Mouse (Mus musculus) MEL (cell line): ENCODE data around the gene Amdhd2. TPM values are rescaled to one million over a fixed set of nuclear protein-coding genes. Genes with fewer than 3 reads are reported as not detected.
"Not testable (repeated sequence)": the region's sequence is repeated elsewhere in the genome, so short reads cannot be mapped to it uniquely, and the experiment has no call there.

Experiments used
- DNase-seq: peaks from one replicate; pipeline ENCODE4 v3.0.0; 2011; ENCODE audit warnings: low read depth, low spot score
- H3K27ac ChIP-seq: 2 replicates; pipeline ENCODE4 v1.5.1; 2012; ENCODE audit warnings: low read depth, mild to moderate bottlenecking, control low read depth, low read length, moderate library complexity; ENCODE audit not compliant: control insufficient read depth
- H3K27me3 ChIP-seq, 2 experiments: fragments of 150-350 bp in 1 of 2; sonication (generic) in 1 of 2; 2 replicates each; pipeline ENCODE4 v1.6.1; 2012; ENCODE audit warnings: low read length in 2 of 2, mild to moderate bottlenecking in 2 of 2, improper control_type of control experiment in 1 of 2, moderate library complexity in 1 of 2; ENCODE audit not compliant: insufficient read depth in 2 of 2, control insufficient read depth in 1 of 2
- H3K36me3 ChIP-seq, 2 experiments: 2 replicates each; pipeline ENCODE4 v1.6.1; 2012 to 2014; ENCODE audit warnings: low read length in 2 of 2, improper control_type of control experiment in 1 of 2, inconsistent platforms in 1 of 2, mild to moderate bottlenecking in 1 of 2; ENCODE audit not compliant: insufficient read depth in 2 of 2, control insufficient read depth in 1 of 2
- H3K4me1 ChIP-seq, 2 experiments: fragments of 150-350 bp in 1 of 2; sonication (generic) in 1 of 2; 2 replicates each; pipeline ENCODE4 v1.6.1; 2012; ENCODE audit warnings: low read length in 2 of 2, improper control_type of control experiment in 1 of 2, mild to moderate bottlenecking in 1 of 2; ENCODE audit not compliant: insufficient read depth in 2 of 2, control insufficient read depth in 1 of 2
- H3K4me3 ChIP-seq, 2 experiments: fragments of 150-350 bp in 1 of 2; sonication (generic) in 1 of 2; 2 replicates each; pipeline ENCODE4 v1.5.1; 2012; ENCODE audit warnings: low read depth in 2 of 2, low read length in 2 of 2, mild to moderate bottlenecking in 2 of 2, moderate library complexity in 2 of 2, control low read depth in 1 of 2, improper control_type of control experiment in 1 of 2; ENCODE audit not compliant: control insufficient read depth in 1 of 2, insufficient read depth in 1 of 2
- H3K79me2 ChIP-seq: 2 replicates; pipeline ENCODE4 v1.6.1; 2012; ENCODE audit warnings: mild to moderate bottlenecking, low read length, moderate library complexity; ENCODE audit not compliant: control insufficient read depth, poor library complexity, insufficient read depth
- H3K9ac ChIP-seq: 2 replicates; pipeline ENCODE4 v1.6.1; 2012; ENCODE audit warnings: low read depth, mild to moderate bottlenecking, control low read depth, low read length, moderate library complexity; ENCODE audit not compliant: control insufficient read depth, poor library complexity, severe bottlenecking
- H3K9me3 ChIP-seq: fragments of 150-350 bp; sonication (generic); replicated peaks from 2 replicates; pipeline ENCODE4 v1.6.1; 2012; ENCODE audit warnings: mild to moderate bottlenecking, low read length, improper control_type of control experiment, moderate library complexity; ENCODE audit not compliant: insufficient read depth
- BHLHE40 ChIP-seq: IDR thresholded peaks from 2 replicates; pipeline ENCODE4 v1.6.1; 2012; ENCODE audit warnings: low read depth, mild to moderate bottlenecking, inconsistent platforms, low read length, improper control_type of control experiment, borderline replicate concordance
- CHD1 ChIP-seq: IDR thresholded peaks from 2 replicates; pipeline ENCODE4 v1.6.1; 2012; ENCODE audit warnings: low read depth, mild to moderate bottlenecking, inconsistent platforms, low read length, improper control_type of control experiment
- CHD2 ChIP-seq: IDR thresholded peaks from 2 replicates; pipeline ENCODE4 v1.6.1; 2011; ENCODE audit warnings: low read length, improper control_type of control experiment
- CTCF ChIP-seq, 3 experiments: IDR thresholded peaks in 2 of 3; conservative IDR thresholded peaks in 1 of 3; 2 replicates each; pipeline ENCODE4 v1.5.1; 2011 to 2012; ENCODE audit warnings: low read length in 3 of 3, low read depth in 2 of 3, mild to moderate bottlenecking in 2 of 3, improper control_type of control experiment in 1 of 3, inconsistent platforms in 1 of 3, mixed read lengths in 1 of 3, moderate library complexity in 1 of 3; ENCODE audit not compliant: control insufficient read depth in 1 of 3, insufficient read depth in 1 of 3, poor library complexity in 1 of 3, severe bottlenecking in 1 of 3
- E2F4 ChIP-seq: IDR thresholded peaks from 2 replicates; pipeline ENCODE4 v1.6.1; 2011; ENCODE audit warnings: low read depth, low read length, improper control_type of control experiment, borderline replicate concordance
- EP300 ChIP-seq, 2 experiments: IDR thresholded peaks; 2 replicates each; pipeline ENCODE4 v1.6.1; 2011; ENCODE audit warnings: improper control_type of control experiment in 2 of 2, low read length in 2 of 2, low read depth in 1 of 2, mild to moderate bottlenecking in 1 of 2
- ETS1 ChIP-seq: IDR thresholded peaks from 2 replicates; pipeline ENCODE4 v1.6.1; 2012; ENCODE audit warnings: low read depth, mild to moderate bottlenecking, inconsistent platforms, low read length, improper control_type of control experiment, moderate library complexity
- JUND ChIP-seq: IDR thresholded peaks from 2 replicates; pipeline ENCODE4 v1.6.1; 2011; ENCODE audit warnings: low read depth, mild to moderate bottlenecking, improper control_type of control experiment, low read length
- MYC ChIP-seq: IDR thresholded peaks from 2 replicates; pipeline ENCODE4 v1.6.1; 2011; ENCODE audit warnings: low read depth, mild to moderate bottlenecking, low read length, improper control_type of control experiment, moderate library complexity
- NELFE ChIP-seq: IDR thresholded peaks from 2 replicates; pipeline ENCODE4 v1.6.1; 2011; ENCODE audit warnings: low read depth, low read length, improper control_type of control experiment
- POLR2A ChIP-seq, 2 experiments: IDR thresholded peaks; 2 replicates each; pipeline ENCODE4 v1.6.1; 2011 to 2012; ENCODE audit warnings: low read length in 2 of 2, mild to moderate bottlenecking in 2 of 2, control low read depth in 1 of 2, improper control_type of control experiment in 1 of 2, low read depth in 1 of 2, moderate library complexity in 1 of 2; ENCODE audit not compliant: control insufficient read depth in 1 of 2, insufficient read depth in 1 of 2, poor library complexity in 1 of 2
- POLR2AphosphoS2 ChIP-seq: IDR thresholded peaks from 2 replicates; pipeline ENCODE4 v1.6.1; 2011; ENCODE audit warnings: low read length, improper control_type of control experiment
- SIN3A ChIP-seq: IDR thresholded peaks from 2 replicates; pipeline ENCODE4 v1.6.1; 2012; ENCODE audit warnings: low read length, improper control_type of control experiment, inconsistent platforms
- SMC3 ChIP-seq: IDR thresholded peaks from 2 replicates; pipeline ENCODE4 v1.6.1; 2011; ENCODE audit warnings: low read depth, low read length, improper control_type of control experiment
- TAL1 ChIP-seq: IDR thresholded peaks from 2 replicates; pipeline ENCODE4 v1.6.1; 2012; ENCODE audit warnings: mild to moderate bottlenecking, inconsistent platforms, low read length, moderate library complexity, mixed read lengths
- USF1 ChIP-seq: IDR thresholded peaks from 2 replicates; pipeline ENCODE4 v1.6.1; 2014; ENCODE audit warnings: low read depth, mild to moderate bottlenecking, inconsistent platforms, low read length, improper control_type of control experiment, moderate library complexity
- ZNF384 ChIP-seq: IDR thresholded peaks from 2 replicates; pipeline ENCODE4 v1.6.1; 2012; ENCODE audit warnings: low read depth, mild to moderate bottlenecking, inconsistent platforms, low read length, improper control_type of control experiment
- polyA plus RNA-seq, 2 experiments: library from polyadenylated mRNA; stranded (reverse) in 1 of 2; unstranded in 1 of 2; fragments of >175 nt in 1 of 2; fragments of >200 nt in 1 of 2; gene quantifications; 2 replicates each; pipeline versions ENCODE4 v1.2.1 to v1.2.4; 2012; ENCODE audit warnings: low replicate concordance in 2 of 2, low read depth in 1 of 2; ENCODE audit not compliant: insufficient read length in 2 of 2, insufficient read depth in 1 of 2, missing spikeins in 1 of 2
- total RNA-seq: library from RNA; depleted of rRNA; stranded (reverse); fragments of 300-350 nt; gene quantifications from 2 replicates; pipeline ENCODE4 v1.2.3, GENCODE M21; 2012

Gene Amdhd2
- total and polyA plus RNA-seq, 3 experiments, result 11.4 to 36.1 TPM; not detected in 1

- DNase-seq, result no peak
- Histone ChIP-seq H3K9ac (no peak overlapping the region), H3K9me3 (no peaks in the 10 kb centered on the region), H3K27me3 (no peaks in the 10 kb centered on the region), H3K36me3 (peaks cover 2 to 27% of the 10 kb centered on the region in 2 experiments; a peak in 2 of 4 replicates), H3K27ac (no peak overlapping the region), H3K4me3 (no peak overlapping the region), H3K4me1 (peaks cover 6 to 8% of the 10 kb centered on the region in 2 experiments), H3K79me2 (peaks cover 34% of the 10 kb centered on the region)
- TF ChIP-seq NELFE (no peak), ZNF384 (no peak), SMC3 (peak; percentile 17; the same call in 1 of the 2 replicates), CTCF (IDR thresholded peaks at IDR 0.05 in 2 of 3, conservative IDR thresholded peaks at IDR 0.05 in 1 of 3; ENCODE audit: control insufficient read depth in 1 of 3, insufficient read depth in 1 of 3, low read depth in 2 of 3, low read length in 3 of 3, poor library complexity in 1 of 3, severe bottlenecking in 1 of 3) (peak; percentile 7 to 32 (median 20); a peak in 3 of 6 replicates), TAL1 (no peak), BHLHE40 (no peak), EP300 (IDR thresholded peaks at IDR 0.05; ENCODE audit: low read depth in 1 of 2, low read length in 2 of 2) (no peak)
Observed at GRCm38 (mm10) chr17:24131570-24131969, 32.0 kb downstream of the Amdhd2 start.

DNA sequence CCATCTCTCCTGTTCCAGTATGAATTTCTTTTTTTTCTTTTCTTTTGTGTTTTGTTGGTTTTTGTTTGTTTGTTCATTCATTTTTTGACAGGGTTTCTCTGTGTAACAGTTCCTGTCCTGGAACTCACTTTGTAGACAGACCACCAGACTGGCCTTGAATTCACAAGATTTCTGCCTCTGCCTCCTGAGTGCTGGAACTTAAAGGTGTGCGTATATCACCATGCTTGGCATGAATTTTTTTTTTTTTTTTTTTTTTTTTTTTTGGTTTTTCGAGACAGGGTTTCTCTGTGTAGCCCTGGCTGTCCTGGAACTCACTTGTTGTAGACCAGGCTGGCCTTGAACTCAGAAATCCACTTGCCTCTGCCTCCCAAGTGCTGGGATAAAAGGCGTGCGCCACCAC, 34.3 kb downstream of the Amdhd2 start:
- Histone ChIP-seq H3K36me3 (peaks cover 2 to 28% of the 10 kb centered on the region in 2 experiments; a peak in 2 of 4 replicates), H3K4me1 (peaks cover 6 to 11% of the 10 kb centered on the region in 2 experiments), H3K79me2 (peaks cover 27% of the 10 kb centered on the region)
- not testable (repeated sequence) for H3K27me3 ChIP-seq, H3K27ac ChIP-seq, H3K9me3 ChIP-seq, H3K4me3 ChIP-seq, H3K9ac ChIP-seq, DNase-seq
- peak; percentile 59; the same call in 1 of the 2 replicates for TF ChIP-seq ZNF384

- no peak overlapping the region for H3K4me3 ChIP-seq
- DNase-seq, result no peak
- no peak overlapping the region for H3K9ac ChIP-seq
- no peaks in the 10 kb centered on the region for H3K9me3 ChIP-seq
- peaks cover under 1 to 19% of the 10 kb centered on the region in 2 experiments; a peak in 2 of 4 replicates for H3K36me3 ChIP-seq
- H3K79me2 ChIP-seq, result peaks cover 25% of the 10 kb centered on the region
- no peak overlapping the region for H3K27ac ChIP-seq
- TF ChIP-seq JUND (no peak), CHD1 (no peak), EP300 (IDR thresholded peaks at IDR 0.05; ENCODE audit: low read depth in 1 of 2, low read length in 2 of 2) (no peak), POLR2AphosphoS2 (no peak), ETS1 (no peak), POLR2A (IDR thresholded peaks at IDR 0.05; ENCODE audit: control insufficient read depth in 1 of 2, insufficient read depth in 1 of 2, low read depth in 1 of 2, low read length in 2 of 2, poor library complexity in 1 of 2) (no peak), SMC3 (no peak), SIN3A (no peak), USF1 (no peak), E2F4 (no peak), MYC (no peak), CHD2 (no peak)
- peaks cover 2 to 7% of the 10 kb centered on the region in 2 experiments; a peak in 3 of 4 replicates for H3K4me1 ChIP-seq
- no peaks in the 10 kb centered on the region for H3K27me3 ChIP-seq
Observed at GRCm38 (mm10) chr17:24127592-24127991, 36.0 kb downstream of the Amdhd2 start.
